8 mouse cellular contexts compared by ENCODE assay signal in the genomic region with DNA sequence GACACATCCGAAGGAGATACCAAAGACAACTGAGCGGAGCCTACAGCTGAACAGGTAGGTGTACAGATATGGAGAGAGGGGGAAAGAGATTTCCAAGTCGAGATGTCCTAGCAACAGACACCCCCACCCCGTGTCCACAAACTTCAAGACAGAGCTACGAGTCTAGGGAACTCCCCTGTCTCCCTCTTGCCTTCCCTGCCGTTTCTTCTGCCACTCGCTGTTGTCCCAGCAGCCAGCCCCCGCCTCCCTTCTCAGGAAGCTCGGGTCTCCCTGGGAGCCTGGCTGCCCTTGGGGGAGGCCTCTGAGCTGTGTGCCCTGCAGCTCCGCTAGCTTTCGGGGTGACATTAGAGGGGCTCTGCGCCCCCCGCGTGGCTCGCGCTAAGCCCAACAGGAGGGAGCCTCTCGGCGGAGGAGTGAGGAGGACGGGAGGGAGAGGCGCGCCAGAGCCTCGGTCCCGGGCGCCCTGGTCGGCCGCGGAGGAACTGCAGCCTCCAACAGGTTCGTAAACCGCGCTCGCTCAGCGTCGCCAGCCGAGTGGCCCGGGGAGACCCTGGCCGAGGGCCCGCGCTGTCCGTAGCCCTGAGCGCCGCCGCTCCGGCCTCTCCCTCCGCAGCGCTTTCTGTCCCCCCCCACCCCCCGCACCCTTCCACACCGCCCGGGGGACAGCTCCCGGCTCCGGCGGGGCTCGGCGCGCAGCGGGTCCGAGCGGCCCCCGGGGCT.
DNase-seq lines count a peak whose midpoint lies in the region; ATAC-seq and TF ChIP-seq lines count a peak whose summit lies in the region.

No protein-coding gene starts in this region.

- no peaks in the 10 kb centered on the region for H3K9me3 ChIP-seq in ES-Bruce4 (replicated peaks; ENCODE audit: control insufficient read depth, insufficient read depth, low read length, poor library complexity, severe bottlenecking)
- H3K9me3 ChIP-seq in heart, embryonic 15.5 days (replicated peaks) = no peaks in the 10 kb centered on the region

- H3K27me3 ChIP-seq in ES-Bruce4 (ENCODE audit: control insufficient read depth, insufficient read depth, low read length, poor library complexity, severe bottlenecking) = 0 out of 2 replicates have a peak, but pooled peaks cover 2% of the 10 kb centered on the region
- H3K27me3 ChIP-seq in heart, embryonic 15.5 days = no peaks in the 10 kb centered on the region

- H3K36me3 ChIP-seq in ES-Bruce4 (ENCODE audit: control insufficient read depth, insufficient read depth, low read length, poor library complexity, severe bottlenecking) = no peaks in the 10 kb centered on the region
- no peaks in the 10 kb centered on the region for H3K36me3 ChIP-seq in heart, embryonic 15.5 days

- peak; percentile 58 for ATAC-seq in heart, embryonic 15.5 days (replicated peaks; ENCODE audit: insufficient number of reproducible peaks, insufficient read depth, low FRiP score, low read depth)
- no peak for ATAC-seq in megakaryocyte-erythroid progenitor cell, adult 5-6 weeks (replicated peaks; ENCODE audit: low FRiP score, low TSS enrichment, poor library complexity, severe bottlenecking)

- TF ChIP-seq EP300 in ES-Bruce4 (IDR thresholded peaks at IDR 0.05; ENCODE audit: insufficient read depth, low read depth, low read length) = no peak

- TF ChIP-seq CTCF in ES-Bruce4 (IDR thresholded peaks at IDR 0.05; ENCODE audit: low read depth, low read length) = no peak

- DNase-seq in adipocyte (ENCODE audit: low spot score) = peak; percentile 26
- DNase-seq in embryo, embryonic 11 days = peak; percentile 74
- peak; percentile 66 for DNase-seq in kidney, postnatal 14 days
- peak; percentile 41 for DNase-seq in lung, postnatal 14 days
- DNase-seq in right cerebral cortex, postnatal 10 days (ENCODE audit: low spot score in 2 of 2) = peak; percentile 68 to 71

- peak overlapping the region; percentile 88 for H3K9ac ChIP-seq in ES-Bruce4 (ENCODE audit: low read depth, poor library complexity, severe bottlenecking)
- peak overlapping the region; percentile 93 for H3K9ac ChIP-seq in heart, embryonic 15.5 days

- H3K27ac ChIP-seq in ES-Bruce4 (ENCODE audit: insufficient read depth, low read length) = no peak overlapping the region
- peak overlapping the region; percentile 96 for H3K27ac ChIP-seq in heart, embryonic 15.5 days

- H3K4me1 ChIP-seq in ES-Bruce4 (ENCODE audit: control insufficient read depth, insufficient read depth, low read length) = no peaks in the 10 kb centered on the region
- H3K4me1 ChIP-seq in heart, embryonic 15.5 days (replicated peaks) = peaks cover 24% of the 10 kb centered on the region

- H3K4me2 ChIP-seq in heart, embryonic 15.5 days = peak overlapping the region; percentile 85

- no peak for TF ChIP-seq POLR2A in ES-Bruce4 (IDR thresholded peaks at IDR 0.05; ENCODE audit: insufficient read depth, low read length)

- under 1% methylated on average over 55 of the region's 58 CpGs for WGBS in heart, embryonic 15.5 days

- peak overlapping the region; percentile 64 for H3K4me3 ChIP-seq in ES-Bruce4 (ENCODE audit: low read depth, low read length)
- peak overlapping the region; percentile 72 for H3K4me3 ChIP-seq in heart, embryonic 15.5 days
